Mouse (Mus musculus) stomach, postnatal 0 days (tissue): ENCODE results near the gene Fbxw7.

Experiments
- CTCF ChIP-seq: IDR thresholded peaks from 2 replicates; pipeline ENCODE4 v1.5.1; 2016; ENCODE audit warnings: antibody characterized with exemption, low read depth, mild to moderate bottlenecking, moderate library complexity
- EP300 ChIP-seq: optimal IDR thresholded peaks from 2 replicates; pipeline ENCODE3; 2016; ENCODE audit warnings: antibody characterized with exemption

DNA sequence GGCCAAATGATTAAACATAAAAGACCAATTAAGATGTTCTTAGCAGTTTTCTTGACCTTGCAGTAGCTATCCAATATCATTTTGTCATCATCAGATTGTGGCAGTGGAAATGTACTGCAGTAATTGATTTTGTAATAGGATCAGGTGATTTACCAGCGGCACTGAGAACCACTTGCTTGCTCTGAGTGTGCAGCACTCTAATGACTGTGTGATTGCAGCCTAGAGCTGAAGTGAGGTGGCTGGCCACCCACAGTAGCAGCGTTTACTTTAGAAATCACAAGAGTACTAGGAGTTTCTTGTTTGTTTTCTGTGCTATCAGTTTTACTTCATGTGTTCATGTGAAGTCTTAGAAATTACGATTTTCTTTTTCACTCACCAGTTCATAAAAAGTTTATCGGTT, 61.1 kb downstream of the Fbxw7 start:
- TF ChIP-seq CTCF (no peak), EP300 (no peak)
